Mouse (Mus musculus) cerebellum, postnatal 36 days (tissue): Measurements from ENCODE around the gene Elavl2.

ENCODE experiments used
- DNase-seq, 2 experiments: peaks; one replicate each; pipeline ENCODE4 v3.0.0; 2021 to 2022; ENCODE audit warnings: mixed read lengths in 2 of 2

Elavl2 gene

DNA sequence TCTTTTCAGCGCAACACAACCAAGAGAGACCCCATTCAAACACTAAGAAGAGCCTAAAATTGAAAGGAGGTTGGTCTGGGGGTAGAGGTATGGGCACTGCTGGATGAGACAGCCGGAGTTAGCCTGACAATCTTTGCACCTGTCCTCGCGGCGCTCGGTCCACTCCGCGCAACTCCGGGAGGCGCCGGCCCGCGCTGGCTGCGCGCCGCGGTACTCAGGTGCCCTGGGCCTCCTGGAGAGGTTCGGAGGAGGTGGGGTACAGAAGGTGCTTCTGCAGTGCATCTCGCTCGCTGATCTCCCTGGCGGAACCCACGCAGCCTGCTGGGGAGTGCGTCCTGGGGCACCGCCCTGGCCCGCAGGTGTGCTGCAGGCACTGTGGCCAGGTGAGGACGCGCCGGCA, at the start of gene Elavl2:
TSS of gene Elavl2 (minus strand) at position 363 of the 400 bp plus-strand sequence.
- DNase-seq, result peak in 1 of 2 experiments; percentile 16

DNA sequence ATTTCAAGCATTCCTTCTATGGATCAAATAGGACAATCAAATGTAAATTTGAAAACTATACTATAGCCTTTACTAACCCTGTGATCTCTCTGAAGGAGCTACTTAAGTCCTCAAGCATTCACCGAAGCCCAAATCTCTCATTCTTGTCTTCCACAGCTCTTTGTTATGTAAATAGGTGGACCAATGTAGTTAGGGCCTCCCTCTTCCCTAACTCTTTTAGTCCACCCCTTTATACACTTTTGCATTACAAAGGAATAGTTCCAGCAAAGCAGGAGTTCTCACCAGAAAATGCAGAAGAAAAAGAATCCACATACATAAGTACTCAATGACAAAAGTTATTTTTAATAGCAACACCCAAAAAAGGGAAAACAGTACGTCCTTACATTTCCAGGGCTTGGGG, 47.3 kb upstream of the Elavl2 start:
- no peak for DNase-seq

GRCm38 (mm10) chr4:91415582-91415981, 15.0 kb upstream of the Elavl2 start:
- no peak for DNase-seq

- no peak for DNase-seq
These were observed 4.5 kb upstream of the Elavl2 start for GRCm38 (mm10) chr4:91405047-91405446.

GRCm38 (mm10) chr4:91399510-91400196, 932 bp downstream of the Elavl2 start:
- no peak for DNase-seq

DNA sequence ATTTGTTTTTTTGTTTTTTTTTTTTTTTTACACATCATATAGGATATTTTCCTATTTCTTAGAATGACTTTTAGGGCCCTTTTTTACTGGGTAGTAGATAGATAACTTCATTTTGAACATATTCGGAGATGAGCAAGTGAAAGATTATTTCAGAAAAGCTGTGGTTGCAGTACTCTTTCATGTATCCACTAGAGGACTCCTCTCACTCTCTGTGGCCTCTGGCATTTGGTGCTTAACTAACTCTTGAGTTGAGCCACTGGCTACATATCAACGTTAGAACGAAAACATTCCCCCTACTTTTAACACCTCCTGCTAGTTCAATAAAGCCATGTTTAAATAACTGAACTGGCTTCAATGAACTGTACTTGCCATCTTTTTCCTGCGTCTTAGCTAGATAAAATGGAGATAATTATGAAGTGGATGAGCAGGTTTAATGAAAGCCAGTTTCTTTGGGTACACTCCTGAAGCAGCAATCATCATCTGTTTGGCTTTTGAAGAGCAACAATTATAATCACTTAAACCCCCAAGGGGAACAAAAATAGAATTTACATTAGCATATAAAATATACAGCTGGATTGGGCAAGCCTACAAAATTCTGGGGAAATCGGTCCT, 8.5 kb downstream of the Elavl2 start:
- DNase-seq, result no peak

DNA sequence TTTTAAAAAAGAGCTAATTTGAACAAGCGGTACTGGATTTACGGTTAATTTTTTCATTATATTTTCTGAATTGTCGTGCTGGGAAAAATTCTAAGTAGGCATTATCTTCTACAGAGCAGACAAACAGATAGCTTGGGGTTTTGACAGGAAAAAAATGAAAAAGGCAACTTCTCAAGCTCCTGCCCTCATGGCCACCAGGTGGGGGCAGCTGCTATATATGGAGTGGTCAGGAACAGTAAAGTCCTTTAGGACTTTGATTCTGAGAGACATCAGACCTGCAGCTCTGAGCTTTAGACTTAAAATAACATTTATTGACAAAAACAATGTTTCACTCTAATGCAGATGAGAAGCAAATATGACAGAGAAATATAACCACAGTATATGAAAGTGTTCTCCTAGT, 12.9 kb downstream of the Elavl2 start:
- DNase-seq, result no peak

DNA sequence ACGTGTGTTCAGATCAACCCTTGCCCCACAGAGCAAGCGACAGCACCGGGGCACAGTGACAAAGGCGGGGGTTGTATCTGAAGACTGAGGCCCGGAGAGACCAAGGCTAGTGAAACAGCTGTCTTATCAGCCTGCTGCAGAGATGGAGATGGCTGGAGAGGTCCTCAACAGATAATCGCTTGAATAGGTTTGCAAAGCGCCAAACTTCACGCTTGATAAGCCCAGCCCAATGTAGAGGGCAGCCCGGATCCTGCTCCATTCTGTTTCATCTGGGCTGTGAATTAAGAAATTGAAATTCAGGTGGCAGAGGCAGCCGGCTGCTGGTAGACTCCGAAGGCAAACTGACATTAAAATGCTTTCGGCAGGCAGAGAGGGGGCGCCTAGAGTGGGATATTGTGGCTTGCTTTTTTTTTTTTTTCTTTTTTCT, 19.4 kb downstream of the Elavl2 start:
- no peak for DNase-seq

GRCm38 (mm10) chr4:91380341-91381117, 20.1 kb downstream of the Elavl2 start:
- DNase-seq, result no peak

- no peak for DNase-seq
These were observed 21.0 kb downstream of the Elavl2 start for GRCm38 (mm10) chr4:91379559-91379958.

DNA sequence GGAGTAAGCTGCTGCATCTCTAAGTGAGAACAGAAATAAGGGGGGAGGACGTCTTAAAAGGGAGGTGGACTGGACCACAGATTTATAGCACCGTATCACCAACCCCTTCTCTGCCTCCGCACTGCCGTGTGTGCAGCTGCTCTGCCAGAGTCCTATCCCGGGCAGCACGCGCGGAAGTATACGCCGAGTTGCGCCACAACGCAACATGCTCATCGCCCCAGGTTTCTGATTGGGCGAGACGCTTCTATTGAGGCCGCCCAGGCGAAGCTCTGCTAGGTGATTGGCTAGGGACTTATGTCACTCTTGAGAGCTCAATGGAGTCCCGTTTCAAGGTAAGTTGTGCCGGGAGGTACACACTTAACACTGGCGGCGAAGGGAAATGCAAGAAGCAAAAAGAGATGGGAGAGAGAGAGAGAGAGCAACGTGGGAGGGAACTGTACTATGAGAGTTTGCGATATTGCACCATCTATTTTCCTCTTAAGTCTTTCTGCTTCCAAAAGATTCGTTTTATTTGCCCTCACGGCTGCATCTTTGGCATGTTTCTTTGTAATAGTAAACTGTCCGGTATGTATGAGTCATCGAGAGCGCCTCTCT, 24.2 kb downstream of the Elavl2 start:
- peak; percentile 95 to 98 for DNase-seq

- no peak for DNase-seq
These were observed 25.3 kb downstream of the Elavl2 start for GRCm38 (mm10) chr4:91375372-91375687.

DNA sequence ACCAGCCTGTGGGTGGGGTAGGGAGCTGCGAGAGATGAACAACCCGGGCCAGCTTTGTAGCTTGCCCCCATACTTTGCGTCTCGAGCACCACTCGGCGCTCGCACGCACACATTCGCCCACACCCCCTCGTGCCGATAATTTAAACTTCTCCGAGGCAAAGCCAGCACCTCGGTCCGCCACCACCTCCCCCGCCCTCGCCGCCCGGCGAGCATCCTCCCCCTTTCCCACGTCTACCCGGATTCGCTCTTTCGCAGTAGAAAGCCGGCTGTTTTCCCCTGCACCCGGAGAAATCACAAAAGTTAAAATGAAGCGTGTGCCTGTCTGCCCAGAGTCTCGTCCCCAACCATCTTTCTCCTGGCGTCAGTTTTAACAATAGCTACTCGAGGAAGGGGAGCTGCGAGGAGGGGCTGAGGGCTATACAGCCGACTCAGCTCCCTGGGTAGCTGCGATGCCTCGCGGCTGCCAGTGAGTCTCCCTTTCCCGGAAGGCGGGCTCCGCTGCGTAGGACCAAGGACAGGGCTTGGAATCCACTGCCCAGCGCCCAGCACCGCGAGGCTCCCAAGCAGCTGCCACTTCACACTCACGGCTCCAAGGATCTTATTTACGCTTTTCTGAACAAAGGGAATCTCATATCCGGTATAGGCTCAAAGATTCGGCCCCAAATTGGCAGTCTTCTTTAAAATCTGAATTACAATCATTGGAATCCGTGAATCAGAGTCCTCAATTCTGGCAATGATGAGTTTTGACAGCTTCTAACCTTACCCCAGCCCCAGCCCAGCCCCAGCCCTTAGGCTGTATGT, 25.8 kb downstream of the Elavl2 start:
- peak; percentile 47 for DNase-seq

- DNase-seq, result no peak
These were observed 27.7 kb downstream of the Elavl2 start for GRCm38 (mm10) chr4:91372844-91373243.

GRCm38 (mm10) chr4:91371819-91372215, 28.8 kb downstream of the Elavl2 start:
- DNase-seq, result peak; percentile 66 to 74

DNA sequence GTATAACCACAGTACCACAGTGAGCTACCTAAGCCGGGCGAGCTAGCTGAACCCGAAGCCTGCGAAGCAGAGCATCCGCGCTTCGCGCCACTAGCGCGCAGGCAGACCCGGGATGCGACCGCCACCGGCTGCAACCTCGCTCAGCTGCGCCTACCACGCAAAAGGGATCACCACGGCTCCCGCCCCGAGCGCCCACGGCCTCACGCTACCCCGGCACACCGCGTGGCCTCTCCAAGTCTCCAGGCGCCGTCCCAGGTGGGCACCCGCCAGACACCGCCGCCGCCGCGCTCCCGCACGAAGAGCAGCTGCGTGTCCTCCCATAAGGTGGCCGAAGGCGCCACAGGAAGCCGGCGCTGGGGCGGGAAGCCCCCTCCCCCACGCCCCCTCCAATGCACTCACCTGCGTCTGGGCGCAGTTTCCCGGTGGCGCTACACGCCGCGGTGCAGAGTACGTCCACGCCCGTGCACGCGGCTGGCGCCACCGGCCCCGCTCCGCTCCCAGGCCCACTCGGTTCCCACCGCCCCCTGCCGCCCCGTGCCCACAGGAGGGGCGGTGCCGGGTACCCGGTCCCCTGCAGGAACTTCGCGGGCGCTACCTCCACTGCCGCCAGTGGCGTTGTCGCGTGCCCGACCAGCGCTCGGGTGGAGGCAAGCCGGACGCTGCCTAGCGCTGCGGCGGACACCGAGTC, 29.3 kb downstream of the Elavl2 start:
- peak; percentile 39 to 54 for DNase-seq

DNA sequence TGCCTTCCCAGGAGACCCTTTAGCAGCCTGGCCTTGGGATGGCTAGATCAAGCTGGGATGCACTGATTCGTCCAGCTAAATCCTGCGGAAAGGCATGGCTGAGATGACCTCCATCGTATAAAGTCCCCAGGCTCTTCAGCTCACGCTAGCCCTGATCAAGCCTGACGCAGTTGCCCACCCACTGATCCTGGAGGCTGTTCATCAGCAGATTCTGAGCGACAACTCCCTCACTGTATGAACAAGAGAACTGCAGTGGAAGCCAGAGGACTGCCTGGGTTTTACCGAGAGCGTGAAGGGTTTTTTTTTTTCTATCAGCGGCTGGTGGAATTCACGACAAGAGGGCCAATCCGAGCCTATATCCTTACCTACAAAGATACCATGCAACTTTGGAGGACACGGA, 35.3 kb downstream of the Elavl2 start:
- no peak for DNase-seq

DNA sequence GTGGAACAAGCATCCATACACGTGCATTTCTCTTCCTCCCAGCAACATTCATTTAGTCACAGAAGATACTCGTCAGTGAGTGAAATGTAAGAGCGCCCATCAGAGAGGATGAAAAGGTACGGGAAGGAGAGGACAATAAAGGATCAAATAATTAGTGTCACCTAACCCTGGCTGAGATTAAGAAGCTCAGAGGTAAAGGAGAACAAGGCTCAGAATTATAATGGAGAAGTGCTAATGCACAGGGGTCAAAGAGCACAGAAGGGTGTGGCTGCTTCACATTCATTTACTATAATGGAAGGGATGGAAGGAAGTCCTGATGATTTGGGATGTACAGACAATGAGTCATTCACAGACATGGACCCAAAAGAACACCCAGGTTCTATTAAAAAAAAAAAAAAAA, 36.6 kb downstream of the Elavl2 start:
- no peak for DNase-seq

GRCm38 (mm10) chr4:91362520-91362919, 38.1 kb downstream of the Elavl2 start:
- DNase-seq, result no peak

DNA sequence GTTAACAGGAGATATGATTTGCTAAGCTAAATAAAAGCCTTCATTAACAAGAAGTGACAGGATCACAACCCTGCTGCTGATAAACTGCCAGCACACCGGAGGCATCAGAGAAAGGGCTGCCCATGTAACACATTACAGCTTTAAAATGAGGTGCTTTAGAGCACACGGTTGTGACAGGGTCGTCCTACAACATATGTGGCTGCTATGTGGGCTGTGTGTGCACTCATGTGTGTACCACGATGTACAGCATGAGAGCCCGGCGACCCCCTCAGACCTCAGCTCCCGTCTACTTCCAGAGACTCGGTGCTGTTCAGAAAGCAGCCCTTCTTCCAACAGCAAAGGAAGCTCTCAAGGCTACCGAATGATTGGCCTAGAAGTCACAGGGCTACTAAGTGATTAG, 47.4 kb downstream of the Elavl2 start:
- no peak for DNase-seq

- no peak for DNase-seq
These were observed 51.0 kb downstream of the Elavl2 start for GRCm38 (mm10) chr4:91349579-91349978.

GRCm38 (mm10) chr4:91334177-91334576, 66.4 kb downstream of the Elavl2 start:
- DNase-seq, result no peak
